ENCODE assay signal across 9 mouse cellular contexts in genomic region chr16:4557085-4557484, GRCm38 (mm10). TPM values are rescaled to one million over a fixed set of nuclear protein-coding genes. Genes with fewer than 3 reads are reported as not detected.
DNase-seq lines count a peak whose midpoint lies in the region; ATAC-seq lines count a peak whose summit lies in the region.
"Had no signal": no experiment of that assay in that cellular context is flagged by ENCODE, and none has a peak within 500 bp of the region (broad histone marks: within the 10 kb centered on the region; RNA-seq: fewer than 3 reads in every experiment).

No protein-coding gene starts in this region.

- peak overlapping the region; percentile 75 for H3K9ac ChIP-seq in forebrain, embryonic 13.5 days
- H3K9ac ChIP-seq in midbrain, embryonic 16.5 days (ENCODE audit: low read depth, low read length), result peak overlapping the region; percentile 82

- ATAC-seq in forebrain, embryonic 13.5 days, result no peak
- no peak for ATAC-seq in midbrain, embryonic 16.5 days

- H3K27me3 ChIP-seq in forebrain, embryonic 13.5 days, result no peaks in the 10 kb centered on the region
- H3K27me3 ChIP-seq in midbrain, embryonic 16.5 days (ENCODE audit: control insufficient read depth, insufficient read depth, low read depth, low read length), result no peaks in the 10 kb centered on the region

- DNase-seq in heart, adult 11 months, result peak; percentile 84
- no peak for DNase-seq in heart, postnatal 14 days
- DNase-seq in kidney, postnatal 10 days, result peak; percentile 57
- no peak for DNase-seq in spleen, postnatal 4 days (ENCODE audit: low spot score in 2 of 2)
- no peak for DNase-seq in gastrocnemius, postnatal 10 days
- DNase-seq in urinary bladder, postnatal 10 days (ENCODE audit: low spot score), result no peak
- DNase-seq: lung, postnatal 10 days had no signal

- peak overlapping the region; percentile 73 for H3K4me3 ChIP-seq in forebrain, embryonic 13.5 days
- peak overlapping the region; percentile 81 for H3K4me3 ChIP-seq in midbrain, embryonic 16.5 days (ENCODE audit: low read depth, low read length)

- no peaks in the 10 kb centered on the region for H3K36me3 ChIP-seq in forebrain, embryonic 13.5 days (ENCODE audit: poor library complexity, severe bottlenecking)
- no peaks in the 10 kb centered on the region for H3K36me3 ChIP-seq in midbrain, embryonic 16.5 days (ENCODE audit: control insufficient read depth, insufficient read depth, low read length)

- peak overlapping the region; percentile 89 for H3K4me2 ChIP-seq in forebrain, embryonic 13.5 days
- H3K4me2 ChIP-seq in midbrain, embryonic 16.5 days (ENCODE audit: low read length), result peak overlapping the region; percentile 89

- H3K4me1 ChIP-seq in forebrain, embryonic 13.5 days, result peaks cover 24% of the 10 kb centered on the region
- H3K4me1 ChIP-seq in midbrain, embryonic 16.5 days (ENCODE audit: control insufficient read depth, insufficient read depth, low read length), result peaks cover 17% of the 10 kb centered on the region

- 82% methylated on average over 1 of the region's 1 CpGs for WGBS in forebrain, embryonic 13.5 days
- 94% methylated on average over 1 of the region's 1 CpGs for WGBS in midbrain, embryonic 16.5 days

- intact Hi-C loops in heart, postnatal 14 days (cut with DNase I), result no loop called here

- H3K27ac ChIP-seq in forebrain, embryonic 13.5 days, result no peak overlapping the region
- peak overlapping the region; percentile 86 for H3K27ac ChIP-seq in midbrain, embryonic 16.5 days (ENCODE audit: low read length)

- H3K9me3 ChIP-seq in forebrain, embryonic 13.5 days (replicated peaks), result no peaks in the 10 kb centered on the region
- H3K9me3 ChIP-seq in midbrain, embryonic 16.5 days (replicated peaks; ENCODE audit: control insufficient read depth, low read length, poor library complexity, severe bottlenecking), result no peaks in the 10 kb centered on the region

RNA-seq across cellular contexts. Expression of gene Tfap4, which starts 2.6 kb away (rescaled TPM):
- 1 to 10 TPM; 3.0 to 3.1 TPM for total RNA-seq in heart, postnatal 14 days (2021)
- 15.7 and 17.3 TPM in 2 replicates for polyA plus RNA-seq in forebrain, embryonic 13.5 days (2015; fragmentation: Nextera tagmentation; extraction: Ambion mirVana)
- 8.0 and 9.1 TPM in 2 replicates for polyA plus RNA-seq in midbrain, embryonic 16.5 days (2015; fragmentation: Nextera tagmentation; extraction: Ambion mirVana)
- 1 to 10 TPM; 6.6 to 6.9 TPM for total RNA-seq in gastrocnemius, postnatal 10 days (2021)

RNA-seq across cellular contexts. Expression of gene Srl, which starts 15.5 kb away (rescaled TPM):
- 1,000 to 10,000 TPM; 1,039 to 1,112 TPM for total RNA-seq in heart, postnatal 14 days (2021)
- 25.2 and 30.2 TPM in 2 replicates for polyA plus RNA-seq in forebrain, embryonic 13.5 days (2015; fragmentation: Nextera tagmentation; extraction: Ambion mirVana)
- polyA plus RNA-seq in midbrain, embryonic 16.5 days (2015; fragmentation: Nextera tagmentation; extraction: Ambion mirVana), result 23.0 and 27.4 TPM in 2 replicates
- total RNA-seq in gastrocnemius, postnatal 10 days (2021), result 1,000 to 10,000 TPM; 1,275 to 1,445 TPM

RNA-seq across cellular contexts. Expression of gene Glis2, which starts 37.4 kb away (rescaled TPM):
- total RNA-seq in heart, postnatal 14 days (2021), result 10 to 100 TPM; 20.8 to 23.0 TPM
- 16.7 and 19.4 TPM in 2 replicates for polyA plus RNA-seq in forebrain, embryonic 13.5 days (2015; fragmentation: Nextera tagmentation; extraction: Ambion mirVana)
- polyA plus RNA-seq in midbrain, embryonic 16.5 days (2015; fragmentation: Nextera tagmentation; extraction: Ambion mirVana), result 13.0 and 14.0 TPM in 2 replicates
- total RNA-seq in gastrocnemius, postnatal 10 days (2021), result 10 to 100 TPM; 22.2 to 32.3 TPM

Comparison
In these comparisons a context has a peak if more than half of its experiments do, and no peak if none do; other contexts are left out.
1. DNase-seq: peak in heart, adult 11 months (single experiment) and kidney, postnatal 10 days (single experiment); none in heart, postnatal 14 days (0 of 2), spleen, postnatal 4 days (0 of 2), gastrocnemius, postnatal 10 days (single experiment) and urinary bladder, postnatal 10 days (single experiment).